Mouse (Mus musculus): ENCODE measurements at regions not wholly inside any gene's neighbourhood (a gene's known extent, or its start where the extent isn't known, plus 50 kb on each side); places are given as distances from the start of the nearest gene placed in this dataset.

GRCm38 (mm10) chr6:41191734-41192326 lies 110.2 kb upstream of the Try4 start:
- TF ChIP-seq CTCF (IDR thresholded peaks at IDR 0.05; ENCODE audit: low read depth) (no peak), EP300 (IDR thresholded peaks at IDR 0.05; ENCODE audit: low read depth) (no peak)

Data from liver, embryonic 14.5 days (tissue).